Mouse (Mus musculus): ENCODE data around the gene Ndfip2.

GRCm38 (mm10) chr14:105272539-105272938, 14.2 kb downstream of the Ndfip2 start:
- TF ChIP-seq GATA1 (IDR thresholded peaks at IDR 0.05; ENCODE audit: borderline replicate concordance, low read length) (no peak), CTCF (IDR thresholded peaks at IDR 0.05; ENCODE audit: low read depth, low read length) (no peak), POLR2AphosphoS5 (IDR thresholded peaks at IDR 0.05; ENCODE audit: insufficient replicate concordance, low read depth, low read length) (no peak), GATA2 (IDR thresholded peaks at IDR 0.05; ENCODE audit: borderline replicate concordance, low read depth, low read length) (no peak), TAL1 (conservative IDR thresholded peaks at IDR 0.05; ENCODE audit: low read depth, low read length) (no peak)

Measured in G1E (cell line).